Mouse (Mus musculus) limb, embryonic 14.5 days (tissue): ENCODE measurements around the gene Klhl3. TPM values are rescaled to one million over a fixed set of nuclear protein-coding genes. Genes with fewer than 3 reads are reported as not detected.

ENCODE experiments used
- ATAC-seq: fragments of 200-750 bp; cut with Nextera tagmentation; 2 replicates; pipeline ENCODE4 v1.8.0; 2017; ENCODE audit warnings: low read depth, moderate number of reproducible peaks, moderate TSS enrichment; ENCODE audit not compliant: low FRiP score
- DNase-seq: peaks from one replicate; pipeline ENCODE4 v3.0.0-alpha.2; 2015; ENCODE audit warnings: low spot score
- H3K27ac ChIP-seq: fragments of 300-500 bp; sonication (generic); replicated peaks from 2 replicates; pipeline ENCODE4 v1.5.1; 2014; ENCODE audit warnings: low read depth, mild to moderate bottlenecking, low read length, moderate library complexity, mixed read lengths
- H3K27me3 ChIP-seq: fragments of 300-500 bp; sonication (generic); 2 replicates; pipeline ENCODE4 v1.6.1; 2014; ENCODE audit warnings: low read length, mixed read lengths; ENCODE audit not compliant: control insufficient read depth, insufficient read depth
- H3K36me3 ChIP-seq: fragments of 300-500 bp; sonication (generic); 2 replicates; pipeline ENCODE4 v1.6.1; 2014; ENCODE audit warnings: mild to moderate bottlenecking, low read length, moderate library complexity, mixed read lengths; ENCODE audit not compliant: control insufficient read depth, insufficient read depth
- H3K4me1 ChIP-seq: fragments of 300-500 bp; sonication (generic); 2 replicates; pipeline ENCODE4 v1.6.1; 2014; ENCODE audit warnings: antibody characterized with exemption, low read length, mixed read lengths; ENCODE audit not compliant: control insufficient read depth, insufficient read depth
- H3K4me2 ChIP-seq: fragments of 300-500 bp; sonication (generic); replicated peaks from 2 replicates; pipeline ENCODE4 v1.6.1; 2014; ENCODE audit warnings: low read depth, mild to moderate bottlenecking, low read length, moderate library complexity; ENCODE audit not compliant: severe bottlenecking
- H3K4me3 ChIP-seq: fragments of 300-500 bp; sonication (generic); replicated peaks from 2 replicates; pipeline ENCODE4 v1.5.1; 2014; ENCODE audit warnings: low read length
- H3K9ac ChIP-seq: fragments of 300-500 bp; sonication (generic); 2 replicates; pipeline ENCODE4 v1.6.1; 2014; ENCODE audit warnings: mild to moderate bottlenecking, low read depth, low read length, moderate library complexity; ENCODE audit not compliant: severe bottlenecking
- H3K9me3 ChIP-seq: fragments of 300-500 bp; sonication (generic); 2 replicates; pipeline ENCODE4 v1.6.1; 2016; ENCODE audit warnings: low read length; ENCODE audit not compliant: control insufficient read depth
- POLR2A ChIP-seq: fragments of 200-500 bp; IDR thresholded peaks from 2 replicates; pipeline ENCODE4 v1.8.0; 2012; ENCODE audit warnings: inconsistent platforms, mild to moderate bottlenecking, moderate library complexity, borderline replicate concordance; ENCODE audit not compliant: insufficient read depth, insufficient read length; ENCODE audit errors: extremely low read depth
- WGBS: fragments of 180-500 bp; shearing (Covaris S2); extraction: QIAGEN DNeasy Blood & Tissue Kit; methylation state at CpG from one replicate; pipeline ENCODE4 v1.1.7; 2014; 5-methylcytosine and 5-hydroxymethylcytosine counted together
- polyA plus RNA-seq, 2 experiments: library from polyadenylated mRNA; depleted of rRNA in 1 of 2; stranded (reverse) in 1 of 2; unstranded in 1 of 2; fragments of >200 nt; fragmentation: Nextera tagmentation in 1 of 2; extraction: Ambion mirVana in 1 of 2; gene quantifications; 2 replicates each; pipeline versions ENCODE4 v1.2.1 to v1.2.3; 2012 to 2014

Klhl3 gene
- polyA plus RNA-seq, 2 experiments, result 3.0 to 3.7 TPM

GRCm38 (mm10) chr13:58074881-58075280 is 38.5 kb downstream of the Klhl3 start:
- Histone ChIP-seq H3K4me2 (no peak overlapping the region), H3K36me3 (no peaks in the 10 kb centered on the region), H3K9me3 (no peaks in the 10 kb centered on the region), H3K27me3 (no peaks in the 10 kb centered on the region), H3K4me3 (no peak overlapping the region), H3K27ac (no peak overlapping the region), H3K9ac (no peak overlapping the region), H3K4me1 (0 out of 2 replicates have a peak, but pooled peaks cover 3% of the 10 kb centered on the region)
- 76% methylated on average over 9 of the region's 9 CpGs for WGBS
- TF ChIP-seq POLR2A, result no peak
- ATAC-seq, result no peak
- DNase-seq, result no peak

- Histone ChIP-seq H3K4me3 (no peak overlapping the region), H3K36me3 (no peaks in the 10 kb centered on the region), H3K27ac (no peak overlapping the region), H3K9me3 (no peaks in the 10 kb centered on the region), H3K4me2 (no peak overlapping the region), H3K9ac (no peak overlapping the region), H3K4me1 (0 out of 2 replicates have a peak, but pooled peaks cover 3% of the 10 kb centered on the region), H3K27me3 (no peaks in the 10 kb centered on the region)
- peak; percentile 65 for DNase-seq
- ATAC-seq, result no peak; the same call in 1 of the 2 replicates
- 54% methylated on average over 6 of the region's 6 CpGs for WGBS
- TF ChIP-seq POLR2A, result no peak
Measured at GRCm38 (mm10) chr13:58074466-58074865, 38.9 kb downstream of the Klhl3 start.

GRCm38 (mm10) chr13:58073254-58073882 is 40.0 kb downstream of the Klhl3 start:
- Histone ChIP-seq H3K4me3 (no peak overlapping the region), H3K9ac (no peak overlapping the region), H3K36me3 (no peaks in the 10 kb centered on the region), H3K27me3 (no peaks in the 10 kb centered on the region), H3K9me3 (no peaks in the 10 kb centered on the region), H3K27ac (no peak overlapping the region), H3K4me2 (no peak overlapping the region), H3K4me1 (0 out of 2 replicates have a peak, but pooled peaks cover 3% of the 10 kb centered on the region)
- DNase-seq (no peak), ATAC-seq (no peak)
- no peak for TF ChIP-seq POLR2A
- WGBS, result 81% methylated on average over 12 of the region's 12 CpGs

GRCm38 (mm10) chr13:58071209-58071608 is 42.2 kb downstream of the Klhl3 start:
- H3K4me2 ChIP-seq, result no peak overlapping the region
- H3K4me3 ChIP-seq, result no peak overlapping the region
- no peaks in the 10 kb centered on the region for H3K9me3 ChIP-seq
- no peak for DNase-seq
- no peak for ATAC-seq
- H3K36me3 ChIP-seq, result no peaks in the 10 kb centered on the region
- no peak overlapping the region for H3K27ac ChIP-seq
- peaks cover 20% of the 10 kb centered on the region for H3K4me1 ChIP-seq
- H3K27me3 ChIP-seq, result no peaks in the 10 kb centered on the region
- no peak for TF ChIP-seq POLR2A
- H3K9ac ChIP-seq, result no peak overlapping the region
- 92% methylated on average over 21 of the region's 21 CpGs for WGBS

- TF ChIP-seq POLR2A, result no peak
- Histone ChIP-seq H3K36me3 (no peaks in the 10 kb centered on the region), H3K9me3 (no peaks in the 10 kb centered on the region), H3K9ac (no peak overlapping the region), H3K27me3 (no peaks in the 10 kb centered on the region), H3K4me3 (no peak overlapping the region), H3K27ac (no peak overlapping the region), H3K4me2 (no peak overlapping the region), H3K4me1 (peaks cover 27% of the 10 kb centered on the region)
- ATAC-seq (no peak), DNase-seq (no peak)
- 94% methylated on average over 12 of the region's 12 CpGs for WGBS
Measured at GRCm38 (mm10) chr13:58070504-58070903, 42.9 kb downstream of the Klhl3 start.
